Mouse (Mus musculus) forebrain, postnatal 0 days (tissue): Measurements from ENCODE around the gene Safb. TPM values are rescaled to one million over a fixed set of nuclear protein-coding genes. Genes with fewer than 3 reads are reported as not detected.

Experiments
- ATAC-seq: fragments of 200-750 bp; cut with Nextera tagmentation; 2 replicates; pipeline ENCODE4 v1.8.0; 2017; ENCODE audit warnings: mild to moderate bottlenecking, moderate library complexity
- DNase-seq: peaks from one replicate; pipeline ENCODE4 v3.0.0-alpha.2; 2015
- H3K27ac ChIP-seq: fragments of 300-500 bp; sonication (generic); 2 replicates; pipeline ENCODE4 v1.5.1; 2014; ENCODE audit warnings: low read depth, mild to moderate bottlenecking, antibody characterized with exemption, low read length, moderate library complexity, mixed read lengths
- H3K27me3 ChIP-seq: fragments of 300-500 bp; sonication (generic); 2 replicates; pipeline ENCODE4 v1.6.1; 2014; ENCODE audit warnings: mild to moderate bottlenecking, low read length, mixed read lengths; ENCODE audit not compliant: insufficient read depth
- H3K36me3 ChIP-seq: fragments of 300-500 bp; sonication (generic); 2 replicates; pipeline ENCODE4 v1.6.1; 2014; ENCODE audit warnings: mild to moderate bottlenecking, moderate library complexity; ENCODE audit not compliant: insufficient read depth
- H3K4me1 ChIP-seq: fragments of 300-500 bp; sonication (generic); 2 replicates; pipeline ENCODE4 v1.6.1; 2014; ENCODE audit warnings: antibody characterized with exemption; ENCODE audit not compliant: insufficient read depth
- H3K4me2 ChIP-seq: fragments of 300-500 bp; sonication (generic); 2 replicates; pipeline ENCODE4 v1.6.1; 2014; ENCODE audit warnings: low read depth, mild to moderate bottlenecking, moderate library complexity
- H3K4me3 ChIP-seq: fragments of 300-500 bp; sonication (generic); 2 replicates; pipeline ENCODE4 v1.5.1; 2014; ENCODE audit warnings: low read depth, low read length, mixed read lengths
- H3K9ac ChIP-seq: fragments of 300-500 bp; sonication (generic); 2 replicates; pipeline ENCODE4 v1.6.1; 2014; ENCODE audit warnings: mild to moderate bottlenecking
- H3K9me3 ChIP-seq: fragments of 300-500 bp; sonication (generic); 2 replicates; pipeline ENCODE4 v1.6.1; 2016; ENCODE audit warnings: low read length
- CTCF ChIP-seq: sonication (generic); IDR thresholded peaks from 2 replicates; pipeline ENCODE4 v1.5.1; 2016; ENCODE audit warnings: antibody characterized with exemption, control low read depth, low read depth
- WGBS: fragments of 180-500 bp; shearing (Covaris S2); extraction: QIAGEN DNeasy Blood & Tissue Kit; methylation state at CpG from one replicate; pipeline ENCODE4 v1.1.7; 2014; 5-methylcytosine and 5-hydroxymethylcytosine counted together
- polyA plus RNA-seq: library from polyadenylated mRNA; unstranded; fragments of >200 nt; fragmentation: Nextera tagmentation; extraction: Ambion mirVana; gene quantifications from 2 replicates; pipeline ENCODE4 v1.2.1, GENCODE M21; 2015
- total RNA-seq: library from RNA; depleted of rRNA; stranded (reverse); fragments of >200 nt; gene quantifications from 2 replicates; pipeline ENCODE4 v1.2.3, GENCODE M21; 2014

Safb gene
- total and polyA plus RNA-seq, 2 experiments from 2014 or later, result 71.7 to 82.8 TPM

- no peak overlapping the region for H3K4me3 ChIP-seq
- no peaks in the 10 kb centered on the region for H3K9me3 ChIP-seq
- WGBS, result 81% methylated on average over 8 of the region's 8 CpGs
- H3K4me2 ChIP-seq, result no peak overlapping the region
- H3K27me3 ChIP-seq, result no peaks in the 10 kb centered on the region
- H3K36me3 ChIP-seq, result peaks cover 90% of the 10 kb centered on the region
- TF ChIP-seq CTCF, result no peak
- no peaks in the 10 kb centered on the region for H3K4me1 ChIP-seq
- DNase-seq (no peak), ATAC-seq (no peak)
- no peak overlapping the region for H3K27ac ChIP-seq
- no peak overlapping the region for H3K9ac ChIP-seq
These were observed 9.1 kb downstream of the Safb start for GRCm38 (mm10) chr17:56593527-56594271.

GRCm38 (mm10) chr17:56603186-56604069, 18.8 kb downstream of the Safb start:
- Histone ChIP-seq H3K36me3 (peaks cover 81% of the 10 kb centered on the region), H3K4me2 (no peak overlapping the region), H3K9ac (no peak overlapping the region), H3K4me1 (0 out of 2 replicates have a peak, but pooled peaks cover under 1% of the 10 kb centered on the region), H3K27ac (no peak overlapping the region), H3K4me3 (no peak overlapping the region), H3K9me3 (no peaks in the 10 kb centered on the region), H3K27me3 (no peaks in the 10 kb centered on the region)
- no peak for DNase-seq
- ATAC-seq, result no peak
- WGBS, result 94% methylated on average over 28 of the region's 28 CpGs
- TF ChIP-seq CTCF, result no peak

- Histone ChIP-seq H3K9me3 (no peaks in the 10 kb centered on the region), H3K27ac (no peak overlapping the region), H3K9ac (no peak overlapping the region), H3K4me1 (peaks cover 7% of the 10 kb centered on the region), H3K36me3 (peaks cover 81% of the 10 kb centered on the region), H3K4me3 (no peak overlapping the region), H3K4me2 (no peak overlapping the region), H3K27me3 (no peaks in the 10 kb centered on the region)
- DNase-seq (no peak), ATAC-seq (no peak)
- 92% methylated on average over 9 of the region's 9 CpGs for WGBS
- TF ChIP-seq CTCF, result no peak
These were observed 19.4 kb downstream of the Safb start for GRCm38 (mm10) chr17:56604070-56604380.

- 91% methylated on average over 3 of the region's 3 CpGs for WGBS
- peaks cover 9% of the 10 kb centered on the region for H3K4me1 ChIP-seq
- H3K36me3 ChIP-seq, result peaks cover 79% of the 10 kb centered on the region
- H3K27me3 ChIP-seq, result no peaks in the 10 kb centered on the region
- H3K9ac ChIP-seq, result no peak overlapping the region
- H3K4me2 ChIP-seq, result no peak overlapping the region
- no peak for ATAC-seq
- no peak for TF ChIP-seq CTCF
- H3K4me3 ChIP-seq, result no peak overlapping the region
- H3K9me3 ChIP-seq, result no peaks in the 10 kb centered on the region
- no peak for DNase-seq
- no peak overlapping the region for H3K27ac ChIP-seq
These were observed 19.8 kb downstream of the Safb start for GRCm38 (mm10) chr17:56604422-56604821.

GRCm38 (mm10) chr17:56605431-56605830, 20.8 kb downstream of the Safb start:
- H3K27me3 ChIP-seq, result no peaks in the 10 kb centered on the region
- 91% methylated on average over 9 of the region's 9 CpGs for WGBS
- ATAC-seq, result no peak
- no peak overlapping the region for H3K4me2 ChIP-seq
- no peak overlapping the region for H3K9ac ChIP-seq
- H3K36me3 ChIP-seq, result peaks cover 69% of the 10 kb centered on the region
- no peak overlapping the region for H3K4me3 ChIP-seq
- no peak for DNase-seq
- TF ChIP-seq CTCF, result no peak
- H3K27ac ChIP-seq, result no peak overlapping the region
- peaks cover 14% of the 10 kb centered on the region for H3K4me1 ChIP-seq
- no peaks in the 10 kb centered on the region for H3K9me3 ChIP-seq

GRCm38 (mm10) chr17:56607521-56608062, 23.0 kb downstream of the Safb start:
- TF ChIP-seq CTCF, result no peak
- WGBS, result 80% methylated on average over 3 of the region's 3 CpGs
- DNase-seq, result no peak
- H3K4me1 ChIP-seq, result peaks cover 15% of the 10 kb centered on the region
- ATAC-seq, result no peak
- no peaks in the 10 kb centered on the region for H3K27me3 ChIP-seq
- H3K36me3 ChIP-seq, result peaks cover 50% of the 10 kb centered on the region
- no peak overlapping the region for H3K4me2 ChIP-seq
- H3K9me3 ChIP-seq, result no peaks in the 10 kb centered on the region
- H3K9ac ChIP-seq, result no peak overlapping the region
- H3K27ac ChIP-seq, result no peak overlapping the region
- H3K4me3 ChIP-seq, result no peak overlapping the region

- DNase-seq (no peak), ATAC-seq (no peak)
- Histone ChIP-seq H3K9ac (peak overlapping the region; percentile 74), H3K4me2 (peak overlapping the region; percentile 82), H3K27ac (0 out of 2 replicates have a peak overlapping the region, but pooled peaks have one; percentile 35), H3K36me3 (peaks cover 38% of the 10 kb centered on the region), H3K9me3 (no peaks in the 10 kb centered on the region), H3K27me3 (no peaks in the 10 kb centered on the region), H3K4me3 (peak overlapping the region; percentile 47), H3K4me1 (peaks cover 15% of the 10 kb centered on the region)
- TF ChIP-seq CTCF, result no peak
- WGBS, result 58% methylated on average over 5 of the region's 5 CpGs
These were observed 24.1 kb downstream of the Safb start for GRCm38 (mm10) chr17:56608699-56609098.
